Mouse (Mus musculus): Measurements from ENCODE around the gene Zfp579.

The Zfp579 gene

GRCm38 (mm10) chr7:4943223-4943815 lies 52.6 kb downstream of the Zfp579 start:
- TF ChIP-seq GATA4 (IDR thresholded peaks at IDR 0.05; ENCODE audit: insufficient replicate concordance, low read length): no peak

- no peak for TF ChIP-seq GATA4 (IDR thresholded peaks at IDR 0.05; ENCODE audit: insufficient replicate concordance, low read length)
Measured at GRCm38 (mm10) chr7:4942673-4943072, 53.3 kb downstream of the Zfp579 start.

- no peak for TF ChIP-seq GATA4 (IDR thresholded peaks at IDR 0.05; ENCODE audit: insufficient replicate concordance, low read length)
Measured at GRCm38 (mm10) chr7:4940068-4940479, 55.9 kb downstream of the Zfp579 start.

GRCm38 (mm10) chr7:4938456-4938855 lies 57.5 kb downstream of the Zfp579 start:
- no peak for TF ChIP-seq GATA4 (IDR thresholded peaks at IDR 0.05; ENCODE audit: insufficient replicate concordance, low read length)

GRCm38 (mm10) chr7:4937392-4937791 lies 58.6 kb downstream of the Zfp579 start:
- no peak for TF ChIP-seq GATA4 (IDR thresholded peaks at IDR 0.05; ENCODE audit: insufficient replicate concordance, low read length)

- no peak for TF ChIP-seq GATA4 (IDR thresholded peaks at IDR 0.05; ENCODE audit: insufficient replicate concordance, low read length)
Measured at GRCm38 (mm10) chr7:4936832-4937231, 59.1 kb downstream of the Zfp579 start.

GRCm38 (mm10) chr7:4934160-4934914 lies 61.6 kb downstream of the Zfp579 start:
- TF ChIP-seq GATA4 (IDR thresholded peaks at IDR 0.05; ENCODE audit: insufficient replicate concordance, low read length): no peak
